Mouse (Mus musculus): Measurements from ENCODE around the gene Olfr223. TPM values are rescaled to one million over a fixed set of nuclear protein-coding genes. Genes with fewer than 3 reads are reported as not detected.
"Not testable (repeated sequence)": the region's sequence is repeated elsewhere in the genome, so short reads cannot be mapped to it uniquely, and the experiment has no call there.

The Olfr223 gene
- not detected in 2 replicates for total RNA-seq (2014; fragmentation: Nextera tagmentation)
- not detected in 2 replicates for total RNA-seq (2017)

DNA sequence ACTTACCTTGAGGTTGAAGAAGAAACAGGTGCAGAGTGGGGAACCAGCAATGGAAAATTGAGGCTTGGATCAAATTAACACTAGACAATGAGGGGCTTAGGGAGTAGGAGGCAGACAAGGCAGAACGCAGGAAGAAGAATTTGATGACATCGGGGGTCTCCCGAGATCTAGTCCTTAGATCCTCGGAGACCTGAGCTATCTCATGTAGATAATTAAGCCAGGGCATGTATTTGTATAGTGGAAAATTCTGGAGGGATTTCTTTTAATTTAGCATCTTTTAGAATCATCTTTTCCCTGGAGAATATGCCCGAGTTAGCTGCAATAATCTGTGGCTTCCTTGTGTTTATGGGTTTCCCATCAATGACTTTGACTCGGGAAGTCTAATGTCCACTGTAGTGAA lies at the start of gene Olfr223:
Olfr223 (minus strand) TSS at position 101 of the 400 bp plus-strand sequence.
- no peak for ATAC-seq (replicated peaks; ENCODE audit: low FRiP score, low TSS enrichment, poor library complexity, severe bottlenecking)

DNA sequence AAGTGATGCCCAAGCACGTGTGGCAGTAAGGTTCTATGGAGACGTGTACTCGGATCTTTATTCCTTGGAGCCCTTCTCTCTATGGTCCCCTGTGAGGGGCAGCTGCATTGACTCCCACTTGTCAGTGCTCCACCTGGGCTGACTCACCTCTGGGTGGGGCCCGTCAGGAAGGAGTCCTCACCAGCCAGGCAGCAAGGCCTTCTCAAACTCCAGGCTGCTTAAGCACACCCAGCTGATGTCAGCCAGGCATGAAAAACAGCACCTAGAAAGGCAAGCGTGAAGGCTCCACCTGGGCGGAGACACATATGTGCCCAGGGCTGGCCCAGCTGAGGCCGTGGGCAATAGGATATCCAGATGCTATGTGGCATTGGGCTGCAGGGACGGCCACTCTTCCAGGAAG lies 49.3 kb upstream of the Olfr223 start:
- ATAC-seq (replicated peaks; ENCODE audit: low FRiP score, low TSS enrichment, poor library complexity, severe bottlenecking): no peak

DNA sequence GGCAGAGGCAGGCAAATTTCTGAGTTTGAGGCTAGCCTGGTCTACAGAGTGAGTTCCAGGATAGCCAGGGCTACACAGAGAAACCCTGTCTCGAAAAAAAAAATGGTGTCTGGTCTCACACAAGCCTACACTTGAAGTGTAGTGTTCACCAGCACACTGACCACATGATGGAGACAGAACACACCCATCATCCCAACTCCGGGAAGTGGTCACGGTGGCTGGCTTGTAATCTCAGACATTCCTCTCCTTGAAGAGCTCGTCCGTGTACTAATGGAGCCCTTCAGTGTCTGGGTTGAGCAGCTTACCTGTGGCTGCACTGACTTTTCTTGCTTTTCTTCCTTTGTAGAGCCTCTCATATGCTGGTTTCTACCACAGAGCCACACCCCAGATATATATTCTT lies 48.1 kb upstream of the Olfr223 start:
- no peak for ATAC-seq (replicated peaks; ENCODE audit: low FRiP score, low TSS enrichment, poor library complexity, severe bottlenecking)

DNA sequence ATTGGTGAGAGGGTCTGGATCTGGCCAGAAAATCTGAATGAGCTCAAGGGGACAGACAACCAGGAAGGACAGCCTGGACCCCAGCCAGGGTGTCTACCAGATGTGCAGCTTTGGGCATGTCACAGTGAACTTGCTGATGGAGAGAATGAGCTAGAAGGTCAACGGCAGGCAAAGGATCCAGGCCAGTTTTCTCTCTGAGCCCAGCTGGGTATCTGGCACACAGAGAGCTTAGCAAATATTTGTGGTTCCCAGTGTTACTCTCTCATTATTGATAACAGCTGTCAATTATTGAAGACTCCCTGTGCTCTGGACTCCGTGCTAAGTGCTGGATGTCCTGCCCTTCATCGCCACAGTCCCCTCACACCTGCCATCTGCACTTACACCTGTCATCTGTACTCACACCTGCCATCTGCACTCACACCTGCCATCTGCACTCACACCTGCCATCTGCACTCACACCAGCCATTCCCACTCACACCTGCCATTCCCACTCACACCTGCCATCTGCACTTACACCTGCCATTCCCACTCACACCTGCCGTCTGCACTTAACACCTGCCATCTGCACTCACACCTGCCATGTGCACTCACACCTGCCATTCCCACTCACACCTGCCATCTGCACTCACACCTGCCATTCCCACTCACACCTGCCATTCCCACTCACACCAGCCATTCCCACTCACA lies 47.0 kb upstream of the Olfr223 start:
- no peak for ATAC-seq (replicated peaks; ENCODE audit: low FRiP score, low TSS enrichment, poor library complexity, severe bottlenecking)

DNA sequence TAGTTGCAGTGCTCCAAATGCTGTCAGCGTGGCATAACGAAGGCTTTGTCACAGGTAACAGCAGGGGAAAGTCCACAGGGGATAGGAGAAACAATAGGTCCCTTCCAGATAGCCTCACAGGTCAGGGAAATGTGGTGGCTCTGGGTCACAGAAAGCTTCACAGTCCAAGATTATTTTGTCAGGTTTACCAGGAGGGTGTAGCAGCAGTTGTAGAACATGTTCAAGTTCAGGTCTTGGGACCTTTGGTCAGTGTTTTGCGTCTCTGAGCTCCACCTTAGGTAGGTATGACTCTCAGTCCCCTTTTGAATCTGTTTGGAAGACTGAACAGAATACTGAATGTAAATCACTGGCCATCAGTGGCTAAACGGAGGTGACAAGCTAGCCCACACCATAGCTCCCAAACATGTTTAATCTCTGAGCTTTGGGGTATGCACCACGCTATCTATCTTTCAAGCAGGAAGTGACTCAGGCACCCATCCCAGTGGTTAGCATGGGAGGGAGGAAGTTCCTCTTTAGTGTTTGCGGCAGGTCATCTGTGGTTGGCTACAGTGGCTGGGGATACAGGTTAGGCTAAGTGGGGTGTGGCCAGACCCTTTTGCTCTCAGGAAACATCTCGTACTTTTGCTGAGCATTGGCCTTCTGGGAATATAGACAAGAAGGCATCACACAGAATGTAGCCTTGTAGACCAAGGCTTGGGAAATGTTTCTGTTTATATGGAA lies 43.8 kb upstream of the Olfr223 start:
- ATAC-seq (replicated peaks; ENCODE audit: low FRiP score, low TSS enrichment, poor library complexity, severe bottlenecking): 0 out of 2 replicates have a peak, but pooled peaks have one; percentile 15

DNA sequence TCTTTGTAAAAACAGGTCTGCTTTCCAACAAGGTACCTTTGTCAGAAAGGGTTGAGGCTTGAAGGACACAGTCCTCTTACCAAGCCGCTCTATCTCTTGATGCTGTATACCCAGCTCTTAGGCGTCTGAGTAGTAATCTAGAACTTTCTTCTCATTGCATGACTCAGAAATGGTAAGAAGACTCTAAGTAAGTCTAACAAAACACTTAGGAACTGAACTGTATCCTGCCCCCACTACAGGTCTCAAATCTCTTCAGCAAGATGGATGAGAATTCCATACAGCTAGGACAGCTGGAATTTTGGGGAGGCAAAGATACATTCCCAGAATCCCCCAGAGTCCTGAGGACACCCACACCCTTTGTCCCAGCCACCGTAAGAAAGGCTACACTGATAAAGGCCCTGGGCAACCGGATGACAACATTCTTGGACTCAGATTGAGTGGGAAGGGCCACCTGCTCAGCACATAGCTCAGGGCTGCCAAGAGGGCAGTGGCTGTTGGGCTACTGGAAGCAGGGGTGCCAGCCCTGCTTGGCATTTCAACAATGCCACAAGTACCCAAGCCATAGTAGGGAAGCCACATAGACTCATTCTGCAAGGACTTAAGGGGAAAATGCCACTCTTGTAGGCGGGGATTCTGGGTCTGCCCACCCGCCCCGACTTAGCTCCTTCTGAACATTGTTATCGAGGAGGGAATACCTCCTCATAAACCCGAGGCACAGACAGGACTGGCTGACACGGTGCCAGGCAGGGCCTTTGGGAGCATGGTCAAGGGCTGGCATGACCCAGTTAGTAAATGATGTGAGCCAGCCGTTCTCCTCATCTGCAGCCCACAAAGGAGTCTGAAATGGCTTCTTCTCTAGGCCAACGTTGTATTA lies 43.0 kb upstream of the Olfr223 start:
- no peak for ATAC-seq (replicated peaks; ENCODE audit: low FRiP score, low TSS enrichment, poor library complexity, severe bottlenecking)

DNA sequence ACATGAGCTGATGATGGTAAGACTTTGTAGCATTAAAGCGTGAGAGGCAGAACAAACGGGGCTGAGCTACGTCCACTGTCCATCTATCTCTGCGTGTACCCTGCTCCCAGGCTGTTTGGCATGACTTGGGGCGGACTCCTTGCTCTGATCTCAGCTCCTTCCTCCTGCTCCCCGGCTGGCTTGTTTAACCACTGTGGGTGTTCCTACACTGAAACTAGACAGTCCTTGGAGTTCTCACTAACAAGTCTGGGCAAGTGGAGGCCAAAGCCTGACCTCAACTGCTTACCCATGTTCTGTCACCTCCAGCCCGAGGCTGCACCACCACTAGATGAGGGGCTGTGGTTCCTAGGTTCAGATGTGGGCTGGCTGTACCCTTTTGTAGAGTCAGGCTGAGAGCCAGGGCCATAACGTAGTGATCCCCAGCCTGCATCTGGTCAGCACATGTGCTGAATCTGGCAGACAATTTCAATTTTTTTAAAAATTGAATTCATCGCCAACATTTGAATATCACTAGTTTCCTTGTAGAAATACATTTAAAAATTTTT lies 42.2 kb upstream of the Olfr223 start:
- ATAC-seq (replicated peaks; ENCODE audit: low FRiP score, low TSS enrichment, poor library complexity, severe bottlenecking): no peak

DNA sequence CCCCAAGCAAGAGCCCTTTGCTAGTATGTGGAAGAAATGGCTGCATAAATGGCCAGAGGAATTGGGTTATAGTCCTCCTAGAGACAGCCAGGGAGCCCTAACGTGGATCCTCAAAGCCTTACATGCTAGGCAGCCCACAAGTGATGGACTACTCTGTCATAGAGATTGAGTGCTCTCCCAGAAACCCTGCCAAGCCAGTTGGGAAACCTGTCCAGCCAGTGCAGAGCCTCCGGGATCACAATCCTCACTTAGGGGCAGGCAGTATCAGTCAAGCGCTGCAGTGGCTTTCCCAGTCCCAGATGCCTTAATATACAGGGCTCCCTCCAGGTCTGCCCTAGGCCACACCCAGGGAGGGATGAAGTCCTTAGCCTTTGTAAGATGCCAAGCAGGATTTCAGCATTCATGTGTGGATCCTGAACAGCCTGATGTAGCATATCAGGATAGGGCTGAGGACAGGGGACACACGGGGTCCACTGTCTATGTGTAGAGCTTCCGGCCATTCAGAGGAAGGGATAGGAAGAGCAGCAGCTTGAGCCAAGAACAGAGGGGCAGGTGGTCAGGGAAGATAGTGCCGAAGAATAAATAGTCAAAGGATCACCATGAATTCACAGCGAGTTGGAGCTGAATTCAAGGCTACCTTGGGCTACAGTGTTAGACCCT lies 41.0 kb upstream of the Olfr223 start:
- no peak for ATAC-seq (replicated peaks; ENCODE audit: low FRiP score, low TSS enrichment, poor library complexity, severe bottlenecking)

DNA sequence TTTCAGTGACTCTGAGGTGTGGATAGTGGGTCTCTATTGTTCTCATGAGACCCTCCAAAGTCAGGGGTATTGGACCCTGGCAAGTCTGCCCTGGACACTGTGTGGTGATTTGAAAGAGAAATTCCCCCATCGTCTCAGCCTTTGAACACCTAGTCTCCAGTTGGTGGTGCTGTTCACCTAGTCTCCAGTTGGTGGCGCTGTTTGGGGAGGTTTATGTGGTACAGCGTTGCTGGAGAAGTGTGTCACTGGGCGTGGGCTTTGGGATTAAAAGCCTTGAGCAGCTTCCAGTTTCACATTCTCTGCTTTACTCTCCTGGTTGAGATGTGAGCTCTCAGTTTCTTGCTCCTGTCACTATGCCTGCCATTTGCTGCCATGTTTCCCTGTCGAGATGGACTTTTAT lies 39.9 kb upstream of the Olfr223 start:
- ATAC-seq (replicated peaks; ENCODE audit: low FRiP score, low TSS enrichment, poor library complexity, severe bottlenecking): peak; percentile 74

DNA sequence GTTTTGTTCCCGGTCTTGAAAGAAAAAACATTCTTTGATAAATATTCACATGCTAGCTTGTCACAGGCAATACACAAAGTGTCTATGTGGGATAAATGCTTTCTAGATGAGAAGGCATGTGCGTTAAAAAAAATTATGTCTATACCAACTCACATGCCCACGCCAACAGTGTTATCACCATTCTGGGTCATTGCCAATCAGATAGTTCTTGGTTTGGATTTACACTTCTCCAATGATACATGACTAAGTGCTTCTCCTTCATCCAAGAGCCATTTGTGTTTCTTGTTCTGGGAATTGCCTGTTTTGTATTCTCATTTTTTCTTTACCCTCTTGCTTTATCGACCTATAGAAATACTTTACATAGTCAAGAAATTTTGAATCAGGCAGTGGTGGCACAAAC lies 38.9 kb upstream of the Olfr223 start:
- ATAC-seq (replicated peaks; ENCODE audit: low FRiP score, low TSS enrichment, poor library complexity, severe bottlenecking): no peak

DNA sequence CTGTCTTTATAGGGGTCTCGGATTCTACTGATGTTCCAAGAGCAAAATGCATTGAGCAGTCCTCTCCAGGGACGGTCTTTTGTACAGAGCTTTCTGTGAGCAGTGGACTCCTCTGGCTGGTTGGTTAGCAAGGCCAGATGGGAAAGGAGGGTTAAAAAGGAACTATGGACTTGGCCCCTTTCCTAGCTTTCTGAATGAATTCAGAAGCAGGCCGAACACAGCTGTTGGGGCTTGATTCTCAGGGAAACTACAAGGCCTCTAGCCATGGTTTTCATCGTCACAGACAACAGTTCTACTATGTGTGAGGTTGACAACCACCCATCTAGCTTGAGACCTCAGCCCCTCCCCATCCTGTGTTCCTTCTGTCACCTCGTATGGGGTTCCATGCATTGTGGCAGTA lies 36.8 kb upstream of the Olfr223 start:
- ATAC-seq (replicated peaks; ENCODE audit: low FRiP score, low TSS enrichment, poor library complexity, severe bottlenecking): no peak

DNA sequence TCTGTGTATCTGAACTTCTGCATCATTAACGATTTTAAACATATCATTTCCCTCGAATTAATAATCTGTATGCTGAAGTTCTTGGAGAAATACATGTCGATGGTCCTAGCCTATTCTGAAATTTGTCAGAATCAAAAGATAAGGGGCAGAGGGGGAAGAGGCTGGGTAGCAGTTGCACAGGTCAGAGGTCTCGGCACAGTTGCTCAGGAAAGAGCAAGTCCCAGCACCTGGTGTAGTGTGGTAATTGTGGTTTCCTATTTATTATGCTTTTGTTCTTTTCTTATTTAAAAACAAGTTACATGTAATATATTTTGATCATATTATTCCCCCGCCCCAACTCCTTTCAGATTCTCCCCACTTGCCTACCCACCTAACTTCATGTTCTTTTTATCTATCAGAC lies 35.1 kb upstream of the Olfr223 start:
- ATAC-seq (replicated peaks; ENCODE audit: low FRiP score, low TSS enrichment, poor library complexity, severe bottlenecking): no peak

DNA sequence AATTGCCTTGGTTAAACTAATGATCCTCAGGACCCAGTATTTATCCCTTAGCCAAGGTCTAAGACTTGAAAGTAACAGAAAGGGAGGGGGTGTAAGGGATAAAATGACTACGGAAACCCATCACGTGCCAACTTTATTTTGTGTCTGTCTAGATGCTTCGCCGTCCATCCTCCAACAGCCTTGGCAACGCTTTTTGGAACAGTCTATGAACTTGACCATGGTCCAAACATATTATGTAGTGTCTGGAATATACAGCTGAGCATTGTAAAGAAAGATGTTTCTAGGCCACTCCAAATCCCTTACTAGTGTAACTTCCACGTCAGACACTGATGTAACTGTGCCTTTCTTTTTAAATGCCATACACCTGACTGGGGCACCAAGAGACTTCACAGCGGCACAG lies 33.1 kb upstream of the Olfr223 start:
- no peak for ATAC-seq (replicated peaks; ENCODE audit: low FRiP score, low TSS enrichment, poor library complexity, severe bottlenecking)

DNA sequence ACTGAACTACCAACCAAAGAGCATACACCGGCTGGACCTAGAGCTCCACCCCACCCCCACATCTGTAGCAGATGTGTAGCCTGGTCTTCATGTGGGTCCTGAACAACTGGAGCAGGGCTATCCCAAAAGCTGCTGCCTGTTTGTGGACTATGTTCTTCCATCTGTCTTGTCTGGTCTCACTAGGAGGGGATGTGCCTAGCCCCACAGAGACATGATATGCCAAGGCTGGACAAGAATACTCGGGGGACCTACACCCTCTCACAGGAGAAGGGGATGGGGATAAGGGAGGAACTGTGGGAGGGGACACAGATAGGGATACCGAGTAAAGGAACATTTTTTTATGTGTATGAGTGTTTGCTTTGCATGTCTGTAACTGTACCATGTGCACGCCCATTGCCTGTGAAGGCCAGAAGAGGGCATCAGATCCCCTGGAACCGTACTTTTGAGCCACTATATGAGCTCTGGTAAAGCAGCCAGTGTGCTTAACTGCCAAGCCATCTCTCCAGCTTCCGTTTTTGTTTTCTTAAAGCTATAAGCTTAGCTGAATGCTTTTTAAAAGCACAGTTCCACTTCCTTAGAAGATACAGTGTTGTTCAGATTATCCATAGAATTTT lies 31.0 kb upstream of the Olfr223 start:
- ATAC-seq (replicated peaks; ENCODE audit: low FRiP score, low TSS enrichment, poor library complexity, severe bottlenecking): peak; percentile 91

DNA sequence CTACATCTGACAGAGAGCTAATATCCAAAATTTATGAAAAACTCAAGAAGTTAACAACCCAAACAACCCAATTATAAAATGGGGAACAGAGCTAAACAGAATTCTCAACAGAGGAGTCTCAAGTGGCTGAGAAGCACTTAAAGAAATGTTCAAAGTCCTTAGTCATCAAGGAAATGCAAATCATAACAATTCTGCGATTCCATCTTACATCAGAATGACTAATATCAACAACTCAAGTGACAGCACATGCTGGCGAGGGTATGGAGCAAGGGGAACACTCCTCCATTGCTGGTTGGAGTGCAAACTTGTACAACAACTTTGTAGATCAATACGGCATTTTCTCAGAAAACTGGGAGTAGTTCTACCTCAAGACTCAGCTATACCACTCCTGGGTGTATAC lies 29.1 kb upstream of the Olfr223 start:
- no peak for ATAC-seq (replicated peaks; ENCODE audit: low FRiP score, low TSS enrichment, poor library complexity, severe bottlenecking)

DNA sequence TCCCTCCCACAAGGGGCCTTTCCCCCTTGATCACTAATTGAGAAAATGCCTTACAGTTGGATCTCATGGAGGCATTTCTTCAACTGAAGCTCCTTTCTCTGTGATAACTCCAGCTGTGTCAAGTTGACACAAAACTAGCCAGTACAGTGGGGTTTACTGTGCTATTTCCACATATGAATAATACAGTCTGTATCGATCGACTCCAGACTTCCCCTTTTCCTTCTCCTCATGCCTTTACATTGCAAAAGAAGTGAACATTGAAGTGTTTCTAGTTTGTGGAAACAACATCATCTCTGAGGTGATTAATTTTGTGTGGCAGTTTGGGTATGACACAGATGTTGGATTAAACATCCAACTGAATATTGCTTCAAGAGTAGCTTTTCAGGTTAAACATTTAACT lies 23.9 kb upstream of the Olfr223 start:
- ATAC-seq (replicated peaks; ENCODE audit: low FRiP score, low TSS enrichment, poor library complexity, severe bottlenecking): not testable (repeated sequence)

DNA sequence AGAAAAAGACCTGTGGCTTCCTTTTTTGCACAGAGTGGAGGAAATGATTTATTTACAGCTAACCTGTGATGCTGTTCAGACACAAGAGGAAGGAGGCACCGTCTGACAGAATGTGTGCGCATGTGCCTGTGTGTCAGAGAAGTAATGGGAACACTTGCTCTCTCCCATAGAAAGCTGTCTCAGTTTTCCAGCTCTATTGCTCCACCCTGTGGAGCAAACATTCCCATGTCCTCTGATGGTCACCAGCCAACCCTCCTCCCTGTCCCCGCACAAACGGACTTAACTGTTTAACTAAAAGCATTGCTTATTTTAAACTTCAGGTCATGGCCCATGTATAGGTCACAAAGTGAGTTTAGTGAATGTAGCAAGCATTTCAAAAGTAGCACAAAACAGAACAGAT lies 21.0 kb upstream of the Olfr223 start:
- ATAC-seq (replicated peaks; ENCODE audit: low FRiP score, low TSS enrichment, poor library complexity, severe bottlenecking): no peak

DNA sequence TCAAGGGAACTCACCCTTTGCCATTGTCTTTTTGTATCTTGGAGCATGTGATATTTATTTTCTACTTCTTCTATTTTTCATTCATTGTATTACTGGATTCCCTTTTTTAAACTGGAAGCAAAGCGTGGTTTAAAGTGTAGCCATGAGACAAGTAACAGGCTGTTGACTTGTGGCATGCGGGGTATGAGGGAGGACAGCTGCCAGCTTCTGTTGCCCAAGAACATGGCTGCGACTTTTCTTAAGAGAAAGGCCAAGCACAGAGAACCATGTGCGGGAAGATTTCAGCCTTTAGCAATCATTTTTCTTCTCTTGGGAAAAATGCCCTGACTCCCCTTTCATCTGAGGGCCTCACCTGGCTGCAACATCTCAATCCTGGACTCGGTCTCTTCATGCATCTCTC lies 18.6 kb upstream of the Olfr223 start:
- no peak for ATAC-seq (replicated peaks; ENCODE audit: low FRiP score, low TSS enrichment, poor library complexity, severe bottlenecking)

DNA sequence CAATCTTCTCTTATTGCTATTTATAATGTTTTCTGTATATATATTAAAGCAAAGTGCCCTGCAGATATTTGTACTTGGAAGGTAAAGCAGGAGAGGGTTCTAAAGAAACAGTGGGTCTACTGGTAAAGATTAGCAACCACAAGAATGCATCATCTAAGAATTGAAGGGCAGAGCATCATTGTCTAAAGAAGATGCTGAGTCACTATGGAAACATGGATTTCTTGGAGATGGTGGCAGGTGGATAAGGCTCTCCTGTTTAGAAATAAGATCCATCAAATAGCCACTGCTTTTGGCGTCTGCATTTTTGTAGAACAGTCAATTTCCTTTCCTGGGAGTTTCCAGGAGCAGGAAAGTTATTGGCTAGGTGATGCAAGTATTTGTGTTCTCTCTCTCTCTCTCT lies 9.2 kb upstream of the Olfr223 start:
- ATAC-seq (replicated peaks; ENCODE audit: low FRiP score, low TSS enrichment, poor library complexity, severe bottlenecking): no peak

All from megakaryocyte-erythroid progenitor cell, adult 5-6 weeks (primary cell).